Mouse (Mus musculus) heart, postnatal 36 days (tissue): ENCODE data around the gene Prima1. TPM values are rescaled to one million over a fixed set of nuclear protein-coding genes. Genes with fewer than 3 reads are reported as not detected.

Source experiments
- DNase-seq, 2 experiments: peaks; one replicate each; pipeline ENCODE4 v3.0.0; 2021 to 2022
- intact Hi-C: fragments of 180-260 bp; cut with DNase I; formaldehyde crosslinking; loops from one replicate; pipeline ENCODE4 v1.15.1; 2025
- total RNA-seq, 2 experiments: library from RNA; stranded (reverse); gene quantifications; 2 replicates each; pipeline ENCODE4 v1.2.3; 2021

Prima1 gene
- total RNA-seq: under 1 TPM in 1 of 2 experiments, not detected in 1; 0.43 TPM

- DNase-seq: peak; percentile 55 to 64
- intact Hi-C loops: loop anchor here (1.0 to 5.0 kb wide), 2 partner anchors 60 to 100 kb away; no protein-coding TSS in a partner anchor
These were observed at the start of gene Prima1 for GRCm38 (mm10) chr12:103242083-103242581. Prima1 (minus strand) TSS chr12:103242150.

DNA sequence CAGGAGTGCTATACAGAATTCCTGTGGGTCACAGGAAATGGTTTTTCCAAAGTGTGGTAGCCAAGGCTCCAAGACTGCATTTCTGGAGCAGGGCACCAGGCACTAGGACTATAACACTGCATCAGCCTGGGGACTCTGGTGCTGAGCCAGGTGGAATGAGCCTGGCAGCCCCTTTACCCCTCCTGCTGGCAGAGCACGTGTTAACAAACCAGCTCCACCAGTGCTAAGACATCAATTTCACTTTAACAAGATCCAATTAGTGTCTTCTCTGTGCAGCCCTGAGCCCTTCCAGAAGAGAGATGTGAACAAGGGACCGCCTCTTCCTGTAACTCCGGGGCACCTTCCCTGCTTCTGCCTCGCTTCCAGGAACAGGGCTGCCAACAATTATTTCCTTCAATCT is 45.3 kb upstream of the Prima1 start:
- DNase-seq: no peak
- intact Hi-C loops: no loop called here

DNA sequence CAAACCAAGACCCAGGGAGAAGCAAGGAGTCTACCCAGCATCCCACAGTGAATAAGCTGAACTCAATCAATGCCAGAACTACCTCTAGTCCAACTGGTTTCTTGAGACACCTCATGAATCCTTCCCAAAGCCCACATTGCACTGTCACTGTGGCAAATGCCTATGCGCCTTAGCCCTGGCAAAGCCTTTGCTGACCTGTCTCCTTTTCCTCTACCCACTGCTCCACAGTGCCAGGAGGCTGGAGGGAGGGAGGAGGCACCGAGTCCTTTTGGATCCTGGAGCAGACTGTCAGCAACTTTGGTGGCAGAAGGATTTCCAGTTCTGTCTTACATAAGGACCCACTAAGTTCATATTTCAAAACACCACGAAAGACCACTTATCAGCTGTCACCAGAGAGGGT is 41.5 kb upstream of the Prima1 start:
- intact Hi-C loops: no loop called here
- no peak for DNase-seq

- intact Hi-C loops: no loop called here
- DNase-seq: no peak
These were observed 41.0 kb upstream of the Prima1 start for GRCm38 (mm10) chr12:103282936-103283335.

DNA sequence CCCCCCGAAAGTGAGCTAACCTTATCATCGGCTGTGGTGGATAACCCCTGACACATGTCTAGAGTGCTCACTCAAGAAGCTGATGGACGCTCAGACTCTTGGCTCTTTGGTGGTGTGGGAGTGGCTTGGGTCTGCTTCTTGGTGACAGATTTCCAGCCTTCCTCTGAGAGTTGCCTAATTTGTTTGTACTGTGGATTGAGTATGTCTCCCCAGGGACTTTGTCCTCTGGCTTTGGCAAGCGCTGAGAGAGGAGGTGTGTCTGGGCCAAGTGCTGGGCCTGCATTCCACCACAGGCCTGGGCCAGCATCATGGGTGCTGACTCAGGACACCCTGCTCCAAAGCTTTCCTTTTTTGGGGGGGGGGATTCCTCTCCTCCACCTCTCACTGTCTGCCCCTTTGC is 40.0 kb upstream of the Prima1 start:
- peak; percentile 7 to 25 for DNase-seq
- intact Hi-C loops: no loop called here

DNA sequence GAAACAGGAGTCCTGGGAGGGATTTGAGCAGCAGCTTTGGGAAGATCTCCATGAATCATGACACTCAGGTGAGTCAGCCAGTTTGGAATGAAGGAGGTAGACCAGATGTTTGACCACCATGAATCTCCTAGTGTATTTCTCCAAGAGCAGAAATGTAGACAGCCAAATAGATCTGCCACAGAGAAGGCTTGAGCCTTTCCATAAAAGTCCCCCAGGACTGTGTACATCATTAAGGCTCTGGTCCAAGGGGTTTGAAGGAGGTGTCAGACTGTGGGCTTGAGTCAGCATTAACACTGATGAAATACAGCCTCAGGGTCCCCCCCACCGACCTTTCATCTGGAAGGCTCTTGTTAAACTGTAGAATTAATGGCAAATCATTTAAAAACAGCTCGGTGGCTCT is 39.5 kb upstream of the Prima1 start:
- no peak for DNase-seq
- intact Hi-C loops: no loop called here

DNA sequence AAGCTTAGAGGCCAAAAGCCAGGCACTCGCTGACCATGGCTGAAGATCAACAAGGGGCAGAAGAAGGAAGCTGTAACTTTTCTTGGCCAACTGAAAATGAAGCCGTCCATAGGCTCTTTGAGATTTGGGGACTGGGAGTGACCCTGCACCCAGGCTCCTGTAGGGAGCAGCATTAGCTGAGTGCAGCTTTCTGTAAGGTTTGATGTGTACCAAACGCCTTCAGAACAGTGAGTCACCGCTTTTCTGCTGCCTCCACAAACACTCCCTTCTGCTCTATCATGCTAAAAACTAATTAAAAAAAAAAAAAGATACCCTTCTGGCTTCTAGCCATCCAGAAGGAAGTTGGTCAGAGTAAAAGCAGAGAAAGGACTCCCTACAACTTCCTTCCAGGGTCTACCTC is 34.5 kb upstream of the Prima1 start:
- intact Hi-C loops: no loop called here
- no peak for DNase-seq

GRCm38 (mm10) chr12:103273732-103274131 is 31.8 kb upstream of the Prima1 start:
- DNase-seq: no peak
- intact Hi-C loops: no loop called here

GRCm38 (mm10) chr12:103273051-103273450 is 31.1 kb upstream of the Prima1 start:
- DNase-seq: no peak
- intact Hi-C loops: no loop called here

- intact Hi-C loops: no loop called here
- DNase-seq: no peak
These were observed 30.2 kb upstream of the Prima1 start for GRCm38 (mm10) chr12:103272176-103272575.

GRCm38 (mm10) chr12:103266605-103267004 is 24.7 kb upstream of the Prima1 start:
- intact Hi-C loops: no loop called here
- DNase-seq: no peak

- no peak for DNase-seq
These were observed 20.3 kb upstream of the Prima1 start for GRCm38 (mm10) chr12:103262017-103262865.

DNA sequence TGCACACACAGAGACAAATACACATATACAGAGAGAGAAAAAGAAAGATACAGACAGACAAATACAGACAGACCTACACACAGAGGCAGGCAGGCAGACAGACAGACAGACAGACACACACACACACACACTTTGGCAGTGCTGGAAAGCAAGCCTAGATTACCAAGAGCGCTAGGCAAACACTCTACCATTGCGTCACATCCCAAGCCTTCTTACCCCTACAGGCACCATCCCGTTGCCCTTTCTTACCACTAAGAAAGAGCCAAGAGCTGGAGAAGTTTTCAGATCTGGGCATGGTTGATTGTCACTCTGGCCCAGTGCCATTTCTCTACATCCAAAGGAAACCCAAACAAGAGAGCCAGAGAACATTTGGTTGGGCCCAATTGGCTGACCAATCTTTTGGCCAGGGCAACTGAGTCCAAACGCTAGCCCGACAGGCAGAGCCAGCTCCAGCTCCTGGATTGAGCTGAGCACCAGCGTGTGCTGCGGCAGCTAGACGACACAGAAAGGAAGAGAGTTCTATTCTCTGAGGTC is 11.0 kb upstream of the Prima1 start:
- intact Hi-C loops: no loop called here
- no peak for DNase-seq

More at GRCm38 (mm10) chr12:103262017-103262865, 20.3 kb upstream of the Prima1 start:
- intact Hi-C loops: no loop called here

- intact Hi-C loops: no loop called here
- no peak for DNase-seq
These were observed 9.2 kb upstream of the Prima1 start for GRCm38 (mm10) chr12:103251151-103251550.

DNA sequence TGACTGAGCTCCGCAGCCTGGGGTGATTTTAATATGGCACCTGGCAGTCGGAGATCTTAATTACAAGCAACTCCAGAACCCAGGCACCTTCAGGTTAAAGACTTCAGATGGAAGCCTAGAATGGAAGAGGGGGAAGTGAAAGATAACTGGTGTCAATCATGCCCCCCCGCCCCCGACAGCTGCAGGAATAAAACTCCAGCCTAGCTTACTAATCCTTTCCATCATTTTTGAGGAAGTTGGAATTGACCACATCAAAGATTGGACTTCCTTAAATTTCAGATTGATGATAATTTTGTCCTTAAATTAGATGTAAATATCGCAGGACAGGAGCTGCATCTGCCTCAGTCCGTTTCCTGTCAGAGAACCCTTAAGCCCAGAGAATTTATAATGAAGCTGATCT is 8.4 kb upstream of the Prima1 start:
- intact Hi-C loops: no loop called here
- DNase-seq: no peak

DNA sequence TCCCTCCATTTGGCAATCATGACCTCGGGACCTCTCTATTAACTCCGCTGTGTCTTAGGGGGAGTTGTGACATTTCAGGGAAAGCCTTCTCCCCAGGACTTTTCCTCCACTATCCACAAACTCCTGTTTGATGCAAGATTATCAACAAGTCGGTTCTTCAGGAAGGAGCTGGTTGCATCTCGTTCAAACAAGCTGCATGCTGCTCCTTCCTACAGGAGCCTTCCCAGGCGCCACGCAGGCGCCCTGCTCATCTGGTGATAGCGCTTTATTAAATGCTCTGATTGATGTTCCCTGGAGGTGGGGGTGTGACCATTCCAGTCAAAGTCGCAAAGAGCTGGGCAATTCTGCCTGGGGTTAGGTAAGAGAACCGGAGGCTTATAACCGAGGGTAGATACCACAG is 1.1 kb upstream of the Prima1 start:
- intact Hi-C loops: loop anchor here (5.0 kb wide), 1 partner anchor 59 kb away; no protein-coding TSS in a partner anchor

GRCm38 (mm10) chr12:103242591-103243025 is 658 bp upstream of the Prima1 start:
- intact Hi-C loops: loop anchor here (1.0 to 5.0 kb wide), 2 partner anchors 60 to 100 kb away; no protein-coding TSS in a partner anchor

More for the DNA sequence above, 1.1 kb upstream of the Prima1 start:
- DNase-seq: no peak

GRCm38 (mm10) chr12:103241311-103242082 is 453 bp downstream of the Prima1 start:
- DNase-seq: no peak
- intact Hi-C loops: loop anchor here (1.0 to 5.0 kb wide), 2 partner anchors 61 to 99 kb away; no protein-coding TSS in a partner anchor

More at GRCm38 (mm10) chr12:103242591-103243025, 658 bp upstream of the Prima1 start:
- DNase-seq: peak in 1 of 2 experiments; percentile 40

DNA sequence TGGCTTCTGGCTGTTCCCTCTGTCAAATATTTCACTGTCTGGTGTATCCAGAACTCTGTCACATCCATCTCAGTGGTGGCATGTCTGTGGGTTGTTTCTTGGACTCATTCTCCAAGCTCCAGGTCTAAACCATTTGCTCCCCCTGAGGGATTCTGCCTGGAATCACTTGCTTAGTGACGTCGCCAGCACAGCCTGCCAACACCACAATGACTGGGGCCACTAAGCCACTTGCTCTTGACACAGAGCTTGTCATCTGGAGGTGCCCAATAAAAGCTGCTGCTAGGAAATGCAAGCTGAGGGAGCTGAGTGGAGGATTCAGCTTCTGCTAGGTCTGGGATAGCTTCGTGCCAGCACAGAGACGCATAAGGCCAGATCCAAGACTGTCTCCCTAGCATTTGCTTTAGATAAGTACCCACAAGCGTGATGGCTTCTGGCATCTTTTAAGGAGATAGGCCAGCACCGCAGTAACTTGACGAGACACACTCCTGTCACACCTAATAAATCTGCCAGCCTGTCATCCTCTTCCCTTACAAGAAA is 3.0 kb downstream of the Prima1 start:
- no peak for DNase-seq
- intact Hi-C loops: no loop called here

GRCm38 (mm10) chr12:103235856-103236255 is 6.1 kb downstream of the Prima1 start:
- no peak for DNase-seq
- intact Hi-C loops: no loop called here
